Mouse (Mus musculus) liver, adult 2 months (tissue): ENCODE measurements at regions not wholly inside any gene's neighbourhood (a gene's known extent, or its start where the extent isn't known, plus 50 kb on each side); places are given as distances from the start of the nearest gene placed in this dataset.
A peak's percentile ranks its signal among the peaks of the same experiment; 100 is the strongest.

ENCODE experiments used
- DNase-seq: peaks from one replicate; pipeline ENCODE4 v3.0.0-alpha.2; 2011; ENCODE audit warnings: low read depth, low spot score; ENCODE audit errors: extremely low read depth
- H3K27ac ChIP-seq: fragments of 200-500 bp; replicated peaks from 2 replicates; pipeline ENCODE4 v1.5.1; 2012; ENCODE audit warnings: low read depth, mild to moderate bottlenecking, control low read depth, inconsistent platforms, low read length; ENCODE audit not compliant: insufficient read depth
- H3K27me3 ChIP-seq: fragments of 200-500 bp; 2 replicates; pipeline ENCODE4 v1.6.1; 2012; ENCODE audit warnings: mild to moderate bottlenecking, moderate library complexity, low read length, inconsistent platforms; ENCODE audit not compliant: control insufficient read depth, insufficient read depth
- H3K36me3 ChIP-seq: fragments of 200-500 bp; 2 replicates; pipeline ENCODE4 v1.6.1; 2012; ENCODE audit warnings: low read length, inconsistent platforms; ENCODE audit not compliant: control insufficient read depth, insufficient read depth
- H3K4me1 ChIP-seq: fragments of 200-500 bp; 2 replicates; pipeline ENCODE4 v1.6.1; 2011; ENCODE audit warnings: low read length; ENCODE audit not compliant: control insufficient read depth, insufficient read depth
- H3K4me3 ChIP-seq: fragments of 200-500 bp; 2 replicates; pipeline ENCODE4 v1.5.1; 2011; ENCODE audit warnings: low read depth, mild to moderate bottlenecking, control low read depth, low read length, moderate library complexity; ENCODE audit not compliant: insufficient read depth
- H3K79me2 ChIP-seq: fragments of 200-500 bp; 2 replicates; pipeline ENCODE4 v1.6.1; 2012; ENCODE audit warnings: inconsistent platforms, mild to moderate bottlenecking, low read length, moderate library complexity; ENCODE audit not compliant: control insufficient read depth, insufficient read depth
- H3K9ac ChIP-seq: fragments of 200-500 bp; 2 replicates; pipeline ENCODE4 v1.6.1; 2012; ENCODE audit warnings: low read depth, mild to moderate bottlenecking, control low read depth, inconsistent platforms, low read length
- CTCF ChIP-seq: fragments of 200-500 bp; IDR thresholded peaks from 2 replicates; pipeline ENCODE4 v1.5.1; 2011; ENCODE audit warnings: low read depth, low read length, control low read depth
- POLR2A ChIP-seq: fragments of 200-500 bp; IDR thresholded peaks from 2 replicates; pipeline ENCODE4 v1.6.1; 2011; ENCODE audit warnings: low read length, control low read depth; ENCODE audit not compliant: insufficient read depth; ENCODE audit errors: extremely low read depth
- WGBS: fragments of 180-500 bp; shearing (Covaris S2); methylation state at CpG from one replicate; pipeline ENCODE4 v1.1.7; 2018; 5-methylcytosine and 5-hydroxymethylcytosine counted together

GRCm38 (mm10) chr12:10562966-10563365, 172.4 kb downstream of the Rdh14 start:
- TF ChIP-seq POLR2A, result no peak
- no peak for TF ChIP-seq CTCF

GRCm38 (mm10) chr12:10567881-10568280, 177.3 kb downstream of the Rdh14 start:
- no peak for TF ChIP-seq POLR2A
- TF ChIP-seq CTCF, result no peak
- no peak overlapping the region for H3K9ac ChIP-seq
- peaks cover 3% of the 10 kb centered on the region; the same call in 1 of the 2 replicates for H3K4me1 ChIP-seq
- H3K27ac ChIP-seq, result no peak overlapping the region
- no peak overlapping the region for H3K4me3 ChIP-seq
- peak; percentile 90 for DNase-seq
- no peaks in the 10 kb centered on the region for H3K79me2 ChIP-seq
- H3K36me3 ChIP-seq, result no peaks in the 10 kb centered on the region
- H3K27me3 ChIP-seq, result peaks cover 7% of the 10 kb centered on the region; the same call in 1 of the 2 replicates
- WGBS, result 15% methylated on average over 2 of the region's 2 CpGs

More at GRCm38 (mm10) chr12:10562966-10563365, 172.4 kb downstream of the Rdh14 start:
- no peak overlapping the region for H3K4me3 ChIP-seq
- H3K9ac ChIP-seq, result no peak overlapping the region
- WGBS, result 32% methylated on average over 1 of the region's 1 CpGs
- H3K4me1 ChIP-seq, result peaks cover 3% of the 10 kb centered on the region; the same call in 1 of the 2 replicates
- no peak for DNase-seq
- no peaks in the 10 kb centered on the region for H3K79me2 ChIP-seq
- H3K27me3 ChIP-seq, result 0 out of 2 replicates have a peak, but pooled peaks cover 3% of the 10 kb centered on the region
- no peaks in the 10 kb centered on the region for H3K36me3 ChIP-seq
- H3K27ac ChIP-seq, result no peak overlapping the region

DNA sequence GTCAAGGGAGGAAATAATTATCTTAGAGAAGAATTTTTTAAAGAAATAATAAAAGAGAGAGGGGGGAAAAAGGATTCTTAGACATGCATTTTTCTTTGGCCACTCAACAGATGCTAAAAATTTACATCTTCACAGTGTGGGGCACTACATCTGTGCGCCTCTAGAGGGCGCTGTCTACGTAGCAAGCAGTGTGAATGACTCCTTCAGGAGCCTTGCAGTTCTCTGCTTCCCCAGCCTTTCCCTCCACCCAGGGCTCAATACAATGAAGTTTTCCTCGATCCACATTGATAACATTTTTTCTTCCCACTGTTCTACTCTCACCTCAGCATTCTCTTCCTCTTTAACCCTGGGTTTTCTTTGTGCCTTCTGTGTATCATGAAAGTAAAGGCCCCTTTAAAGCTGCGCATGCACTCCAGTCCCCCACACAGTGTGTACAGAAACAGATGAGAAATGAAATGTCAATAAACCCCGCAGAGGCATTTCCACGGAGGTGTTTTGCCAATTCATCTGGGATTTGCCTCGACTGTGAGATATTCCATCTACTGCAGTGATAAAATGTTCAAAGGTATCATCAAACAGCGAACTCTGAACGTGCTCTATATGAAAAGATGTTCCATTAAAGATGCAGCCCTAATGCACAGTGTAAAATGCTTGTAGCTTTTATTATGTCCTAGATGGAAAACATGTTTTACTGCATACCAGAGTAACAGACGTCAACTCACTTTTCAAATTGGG, 181.2 kb downstream of the Rdh14 start:
- Histone ChIP-seq H3K4me3 (no peak overlapping the region), H3K79me2 (no peaks in the 10 kb centered on the region), H3K4me1 (peaks cover 3% of the 10 kb centered on the region; the same call in 1 of the 2 replicates), H3K27me3 (peaks cover 5% of the 10 kb centered on the region; the same call in 1 of the 2 replicates), H3K27ac (no peak overlapping the region), H3K9ac (no peak overlapping the region), H3K36me3 (no peaks in the 10 kb centered on the region)
- 51% methylated on average over 11 of the region's 11 CpGs for WGBS
- DNase-seq, result no peak
- TF ChIP-seq CTCF (peak; percentile 32; the same call in 1 of the 2 replicates), POLR2A (no peak)

DNA sequence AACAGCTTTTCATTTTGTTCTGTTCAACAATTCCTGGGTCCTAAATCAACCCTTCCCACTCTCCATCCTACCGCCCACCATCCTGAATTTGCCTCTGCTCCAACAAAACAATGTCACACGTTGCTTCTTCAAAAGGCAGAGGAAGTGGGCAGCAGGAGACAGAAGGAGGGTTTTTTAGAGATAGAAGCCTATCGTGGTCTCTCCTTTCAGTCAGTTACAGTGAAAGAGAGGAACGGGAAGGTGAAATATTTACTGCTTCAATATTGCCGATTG, 181.7 kb downstream of the Rdh14 start:
- Histone ChIP-seq H3K79me2 (no peaks in the 10 kb centered on the region), H3K9ac (no peak overlapping the region), H3K4me3 (no peak overlapping the region), H3K27me3 (peaks cover 5% of the 10 kb centered on the region; the same call in 1 of the 2 replicates), H3K27ac (no peak overlapping the region), H3K4me1 (peaks cover 3% of the 10 kb centered on the region; the same call in 1 of the 2 replicates), H3K36me3 (no peaks in the 10 kb centered on the region)
- TF ChIP-seq POLR2A (no peak), CTCF (no peak)
- DNase-seq, result no peak
- 65% methylated on average over 5 of the region's 5 CpGs for WGBS

GRCm38 (mm10) chr12:10573381-10573780, 182.8 kb downstream of the Rdh14 start:
- Histone ChIP-seq H3K27ac (no peak overlapping the region), H3K79me2 (no peaks in the 10 kb centered on the region), H3K9ac (no peak overlapping the region), H3K4me3 (no peak overlapping the region), H3K4me1 (no peaks in the 10 kb centered on the region), H3K36me3 (no peaks in the 10 kb centered on the region), H3K27me3 (peaks cover 5% of the 10 kb centered on the region; the same call in 1 of the 2 replicates)
- no peak for TF ChIP-seq POLR2A
- TF ChIP-seq CTCF, result no peak
- DNase-seq, result no peak
- WGBS, result 84% methylated on average over 9 of the region's 9 CpGs

DNA sequence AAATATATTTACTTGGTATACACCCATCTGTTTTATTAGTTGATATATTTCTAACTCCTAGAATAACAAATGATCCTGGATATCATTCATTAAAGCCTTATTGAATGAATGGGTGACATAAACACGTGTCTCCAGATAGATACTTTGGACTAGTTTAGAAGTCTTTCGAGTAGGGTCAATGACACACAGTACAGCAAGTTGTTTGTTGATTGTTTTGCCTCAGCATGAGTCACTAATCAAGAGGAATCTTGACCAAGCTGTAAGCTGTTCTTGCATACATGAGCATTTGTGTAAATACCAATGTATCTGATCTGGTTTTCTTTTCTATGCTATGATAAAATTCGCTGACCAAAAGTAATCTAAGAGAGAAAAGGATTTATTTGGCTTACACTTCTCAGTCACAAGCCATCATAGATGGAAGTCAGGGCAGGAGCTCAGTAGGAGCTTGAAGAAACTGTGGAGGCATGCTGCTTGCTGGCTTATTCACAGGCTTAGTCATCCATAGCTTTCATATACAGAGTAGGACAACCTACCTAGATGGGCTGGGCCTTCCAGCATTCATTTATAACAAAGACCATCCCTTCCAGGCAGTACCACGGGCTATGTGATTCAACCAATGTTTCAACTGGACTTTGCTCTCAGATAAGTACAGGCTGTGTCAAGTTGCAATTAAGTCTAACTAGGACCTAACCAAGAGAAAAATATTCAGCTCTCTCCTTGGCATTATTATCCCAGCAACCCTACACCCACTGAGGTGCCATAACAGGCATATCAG, 192.5 kb downstream of the Rdh14 start:
- H3K4me1 ChIP-seq, result no peaks in the 10 kb centered on the region
- no peak for TF ChIP-seq POLR2A
- TF ChIP-seq CTCF, result no peak
- no peaks in the 10 kb centered on the region for H3K79me2 ChIP-seq
- no peak overlapping the region for H3K4me3 ChIP-seq
- no peak overlapping the region for H3K27ac ChIP-seq
- WGBS, result 38% methylated on average over 4 of the region's 4 CpGs
- DNase-seq, result peak; percentile 25
- H3K27me3 ChIP-seq, result no peaks in the 10 kb centered on the region
- H3K36me3 ChIP-seq, result no peaks in the 10 kb centered on the region
- no peak overlapping the region for H3K9ac ChIP-seq
